Mouse (Mus musculus) embryonic facial prominence, embryonic 10.5 days (tissue): Measurements from ENCODE around the gene Defb25. TPM values are rescaled to one million over a fixed set of nuclear protein-coding genes. Genes with fewer than 3 reads are reported as not detected.
A peak's percentile ranks its signal among the peaks of the same experiment; 100 is the strongest.

ENCODE experiments used
- DNase-seq: peaks from one replicate; pipeline ENCODE4 v3.0.0-alpha.2; 2017; ENCODE audit warnings: low spot score
- H3K27ac ChIP-seq: fragments of 300-500 bp; sonication (generic); replicated peaks from 2 replicates; pipeline ENCODE4 v1.5.1; 2016; ENCODE audit warnings: mild to moderate bottlenecking
- H3K27me3 ChIP-seq: fragments of 300-500 bp; sonication (generic); replicated peaks from 2 replicates; pipeline ENCODE4 v1.6.1; 2016; ENCODE audit warnings: low read depth, mild to moderate bottlenecking; ENCODE audit not compliant: poor library complexity, severe bottlenecking
- H3K36me3 ChIP-seq: fragments of 300-500 bp; sonication (generic); replicated peaks from 2 replicates; pipeline ENCODE4 v1.6.1; 2016; ENCODE audit warnings: mild to moderate bottlenecking, moderate library complexity
- H3K4me1 ChIP-seq: fragments of 300-500 bp; sonication (generic); 2 replicates; pipeline ENCODE4 v1.6.1; 2016
- H3K4me3 ChIP-seq: fragments of 300-500 bp; sonication (generic); 2 replicates; pipeline ENCODE4 v1.5.1; 2016; ENCODE audit warnings: mild to moderate bottlenecking, moderate library complexity
- H3K9me3 ChIP-seq: fragments of 300-500 bp; sonication (generic); 2 replicates; pipeline ENCODE4 v1.6.1; 2016; ENCODE audit warnings: mild to moderate bottlenecking
- WGBS: fragments of 180-500 bp; shearing (Covaris S2); methylation state at CpG from one replicate; pipeline ENCODE4 v1.1.7; 2016; 5-methylcytosine and 5-hydroxymethylcytosine counted together
- polyA plus RNA-seq: library from polyadenylated mRNA; unstranded; fragments of >200 nt; fragmentation: Nextera tagmentation; extraction: Ambion mirVana; gene quantifications from 2 replicates; pipeline ENCODE4 v1.2.1, GENCODE M21; 2016

Gene Defb25
- polyA plus RNA-seq, 1 experiment from 2014 or later, result not detected

DNA sequence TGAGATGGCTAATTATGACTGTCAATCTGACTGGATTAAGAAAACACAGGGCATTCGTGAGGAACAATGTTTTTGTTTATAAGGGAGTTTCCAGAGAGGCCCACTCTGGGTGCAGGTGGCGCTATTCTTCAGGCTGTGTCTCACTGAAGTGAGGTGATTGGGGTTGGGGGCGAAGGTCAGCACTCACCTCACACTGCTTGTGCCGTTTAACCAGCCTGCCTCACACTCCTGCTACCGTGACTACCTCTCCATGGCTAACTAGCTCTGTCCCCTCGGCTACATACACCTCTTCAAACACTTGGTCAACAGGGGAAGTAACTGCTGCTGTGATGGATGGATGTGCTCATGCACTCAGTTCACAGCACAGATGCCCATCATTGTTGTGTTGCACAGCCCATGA is 33.8 kb downstream of the Defb25 start:
- Histone ChIP-seq H3K27me3 (no peaks in the 10 kb centered on the region), H3K4me1 (peaks cover 19% of the 10 kb centered on the region), H3K27ac (no peak overlapping the region), H3K9me3 (no peaks in the 10 kb centered on the region), H3K36me3 (no peaks in the 10 kb centered on the region), H3K4me3 (no peak overlapping the region)
- 34% methylated on average over 6 of the region's 6 CpGs for WGBS
- no peak for DNase-seq

DNA sequence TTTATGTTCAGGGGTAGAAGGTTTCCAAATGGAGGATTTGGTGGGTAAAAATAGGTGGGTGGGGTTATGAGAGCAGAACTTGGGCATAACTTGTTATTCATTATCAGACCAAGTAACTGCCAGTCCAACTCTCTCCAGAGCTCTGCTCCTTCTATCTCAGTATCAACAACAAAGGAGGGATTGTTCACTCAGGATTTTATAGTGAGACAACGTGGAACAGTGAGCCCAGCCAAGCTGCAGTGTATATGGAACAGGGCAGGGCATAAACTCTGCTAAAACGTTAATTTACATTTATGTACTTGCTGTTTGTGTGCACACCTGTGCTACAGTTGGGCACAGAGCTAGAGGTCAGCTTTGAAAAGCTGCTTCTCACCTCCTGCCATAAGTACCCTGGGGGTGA is 34.4 kb downstream of the Defb25 start:
- Histone ChIP-seq H3K4me1 (peaks cover 19% of the 10 kb centered on the region), H3K4me3 (no peak overlapping the region), H3K9me3 (no peaks in the 10 kb centered on the region), H3K27me3 (no peaks in the 10 kb centered on the region), H3K36me3 (no peaks in the 10 kb centered on the region), H3K27ac (no peak overlapping the region)
- DNase-seq, result no peak
- 33% methylated on average over 2 of the region's 2 CpGs for WGBS

DNA sequence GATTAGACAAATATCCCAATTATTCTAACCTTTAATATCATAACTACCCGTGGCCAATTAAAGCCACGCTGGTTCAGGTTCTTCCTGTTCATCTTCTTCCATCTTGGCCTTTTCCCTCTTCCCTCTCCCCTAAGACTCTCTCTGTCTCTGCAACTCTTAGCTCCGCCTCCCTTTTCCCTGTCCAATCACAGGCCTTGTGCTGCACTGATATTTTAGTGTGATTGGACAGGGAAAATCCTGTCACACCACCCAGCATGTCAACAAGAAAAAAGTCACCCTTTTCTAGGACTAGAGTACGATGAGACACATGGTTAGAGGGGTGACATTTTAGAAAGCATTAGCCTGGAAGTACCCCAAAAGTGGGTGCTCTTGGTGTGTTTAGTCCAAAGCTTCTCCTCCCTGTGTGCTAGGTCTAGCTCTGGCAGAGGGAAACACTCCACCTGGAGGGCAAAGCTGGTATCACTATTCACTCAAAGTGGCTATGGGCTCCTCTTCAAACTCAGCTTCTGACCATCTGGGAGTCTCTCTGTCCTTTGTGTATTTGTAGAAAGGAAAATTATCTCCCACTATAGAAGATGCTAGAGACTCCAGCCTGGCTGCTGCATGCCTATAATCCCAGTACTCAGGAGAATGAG is 35.8 kb downstream of the Defb25 start:
- Histone ChIP-seq H3K4me1 (peaks cover 19% of the 10 kb centered on the region), H3K36me3 (no peaks in the 10 kb centered on the region), H3K27ac (no peak overlapping the region), H3K27me3 (no peaks in the 10 kb centered on the region), H3K4me3 (no peak overlapping the region), H3K9me3 (no peaks in the 10 kb centered on the region)
- peak; percentile 25 for DNase-seq
- WGBS, result 80% methylated on average over 4 of the region's 4 CpGs

DNA sequence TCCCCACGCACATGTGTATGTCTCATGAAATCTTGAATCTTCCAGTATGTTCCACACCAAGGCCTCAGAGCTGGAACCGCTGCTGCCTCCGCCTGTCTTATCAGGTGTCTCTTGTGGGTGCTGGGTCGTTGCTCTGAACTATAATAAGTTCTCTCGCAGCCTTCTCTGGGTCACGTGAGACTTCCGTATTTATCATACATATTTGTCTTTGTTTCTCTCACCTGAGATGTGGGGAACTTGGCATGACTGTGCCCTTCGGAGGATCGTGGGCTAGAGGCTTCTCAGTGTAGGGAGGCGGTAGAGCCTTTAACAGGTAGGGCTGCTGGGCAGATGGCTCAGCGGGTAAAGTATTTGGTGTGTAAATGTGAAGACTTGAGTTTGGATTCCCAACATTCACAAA is 42.2 kb downstream of the Defb25 start:
- 89% methylated on average over 11 of the region's 11 CpGs for WGBS
- H3K27me3 ChIP-seq, result no peaks in the 10 kb centered on the region

DNA sequence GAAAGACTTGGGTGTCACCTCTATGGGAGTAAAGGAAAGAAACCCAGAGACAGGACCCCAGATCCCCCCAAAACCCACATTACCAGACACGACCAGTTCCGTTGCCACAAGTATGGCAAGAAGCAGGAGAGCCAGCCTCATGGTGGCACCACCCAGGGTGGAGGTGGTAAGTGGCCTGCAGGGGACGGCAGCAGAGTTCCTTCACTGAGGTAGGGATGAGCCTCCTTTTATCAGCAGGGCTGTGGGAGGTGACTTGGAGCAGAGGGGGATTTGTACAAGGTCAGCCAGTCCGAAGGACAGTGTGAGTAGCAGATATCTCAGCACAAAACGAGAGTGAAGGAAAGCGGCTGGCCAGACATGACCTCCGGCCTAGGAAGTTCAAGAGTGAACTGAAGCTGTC is 42.7 kb downstream of the Defb25 start, which contains the start of gene Defb19:
Gene Defb19 (minus strand): TSS at position 206 of the 400 bp plus-strand sequence.
- Histone ChIP-seq H3K36me3 (no peaks in the 10 kb centered on the region), H3K27me3 (no peaks in the 10 kb centered on the region), H3K9me3 (no peaks in the 10 kb centered on the region), H3K27ac (no peak within 1 kb of the TSS), H3K4me3 (no peak within 1 kb of the TSS), H3K4me1 (peaks cover 13% of the 10 kb centered on the region)
- WGBS, result 68% methylated on average over 7 of the region's 7 CpGs
- DNase-seq, result no peak

More for the DNA sequence above, 42.2 kb downstream of the Defb25 start:
- H3K4me1 ChIP-seq, result peaks cover 13% of the 10 kb centered on the region
- H3K27ac ChIP-seq, result no peak overlapping the region
- no peak for DNase-seq
- H3K9me3 ChIP-seq, result no peaks in the 10 kb centered on the region
- H3K36me3 ChIP-seq, result no peaks in the 10 kb centered on the region
- H3K4me3 ChIP-seq, result no peak overlapping the region

DNA sequence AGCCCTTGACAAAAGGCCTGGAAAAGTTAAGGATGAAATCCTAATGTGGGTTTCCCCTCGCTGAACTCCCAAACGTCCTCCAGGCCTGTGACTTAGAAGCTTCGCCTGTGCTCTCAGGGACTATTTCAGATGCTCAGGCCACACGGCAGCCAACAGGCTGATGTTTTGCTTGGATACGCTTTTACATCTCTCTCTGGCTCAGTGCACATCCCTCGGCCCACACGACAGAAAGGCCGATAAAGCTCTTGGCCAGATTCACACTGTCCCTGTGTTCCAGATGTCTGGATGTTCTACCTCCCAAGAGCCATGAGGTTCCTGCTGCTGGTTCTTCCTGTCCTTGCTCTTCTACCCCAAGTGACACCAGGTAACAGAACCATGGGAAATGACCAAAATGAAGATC is 49.4 kb downstream of the Defb25 start:
- no peak overlapping the region for H3K27ac ChIP-seq
- 88% methylated on average over 8 of the region's 8 CpGs for WGBS
- H3K4me3 ChIP-seq, result no peak overlapping the region
- no peaks in the 10 kb centered on the region for H3K9me3 ChIP-seq
- no peaks in the 10 kb centered on the region for H3K27me3 ChIP-seq
- H3K4me1 ChIP-seq, result peaks cover 3% of the 10 kb centered on the region; the same call in 1 of the 2 replicates
- H3K36me3 ChIP-seq, result no peaks in the 10 kb centered on the region
- DNase-seq, result no peak

Other genes starting within 250 kb of the Defb25 start
- 0.87 and 2.5 TPM in 2 replicates for gene Nrsn2, start 246.4 kb downstream of the Defb25 start, polyA plus RNA-seq
- gene Sox12, start 225.0 kb downstream of the Defb25 start, polyA plus RNA-seq, result 10.6 and 11.5 TPM in 2 replicates
- 53.4 and 58.3 TPM in 2 replicates for gene Zcchc3, start 208.0 kb downstream of the Defb25 start, polyA plus RNA-seq
- 0.43 and 0.71 TPM in 2 replicates for gene 6820408C15Rik, start 207.5 kb downstream of the Defb25 start, polyA plus RNA-seq
- not detected in 2 replicates for gene Defb23, start 158.4 kb downstream of the Defb25 start, polyA plus RNA-seq
- not detected in 2 replicates for gene Defb20, start 146.0 kb downstream of the Defb25 start, polyA plus RNA-seq
- not detected in 2 replicates for gene Defb22, start 132.9 kb downstream of the Defb25 start, polyA plus RNA-seq
- not detected in 2 replicates for gene Defb26, start 111.4 kb downstream of the Defb25 start, polyA plus RNA-seq
- not detected in 2 replicates for gene Defb28, start 104.8 kb downstream of the Defb25 start, polyA plus RNA-seq
- gene Defb29, start 83.0 kb downstream of the Defb25 start, polyA plus RNA-seq, result not detected in 2 replicates
- not detected in 2 replicates for gene Gm17416, start 53.7 kb downstream of the Defb25 start, polyA plus RNA-seq
- gene Defb21, start 50.3 kb downstream of the Defb25 start, polyA plus RNA-seq, result not detected in 2 replicates
- gene Defb19, start 42.7 kb downstream of the Defb25 start, polyA plus RNA-seq, result not detected in 2 replicates
- gene Defb45, start 23.7 kb downstream of the Defb25 start, polyA plus RNA-seq, result not detected in 2 replicates
- not detected in 2 replicates for gene Defb36, start 18.7 kb downstream of the Defb25 start, polyA plus RNA-seq
- 0.40 and 0.60 TPM in 2 replicates for gene Rem1, start 3.9 kb upstream of the Defb25 start, polyA plus RNA-seq
- gene H13, start 46.4 kb upstream of the Defb25 start, polyA plus RNA-seq, result 102 and 110 TPM in 2 replicates
- 37.6 and 40.2 TPM in 2 replicates for gene Mcts2, start 64.0 kb upstream of the Defb25 start, polyA plus RNA-seq
- 161 and 182 TPM in 2 replicates for gene Id1, start 113.2 kb upstream of the Defb25 start, polyA plus RNA-seq
- 9.9 and 10.1 TPM in 2 replicates for gene Cox4i2, start 131.1 kb upstream of the Defb25 start, polyA plus RNA-seq
- gene Bcl2l1, start 208.7 kb upstream of the Defb25 start, polyA plus RNA-seq, result 102 and 106 TPM in 2 replicates
- gene Tpx2, start 224.9 kb upstream of the Defb25 start, polyA plus RNA-seq, result 144 and 151 TPM in 2 replicates